In genomic region chr7:79589763-79590559, GRCm38 (mm10) we compare ENCODE assay signal across 17 mouse cellular contexts. TPM values are rescaled to one million over a fixed set of nuclear protein-coding genes. Genes with fewer than 3 reads are reported as not detected.
A peak's percentile ranks its signal among the peaks of the same experiment; 100 is the strongest.
DNase-seq lines count a peak whose midpoint lies in the region; ATAC-seq and TF ChIP-seq lines count a peak whose summit lies in the region.
"Had no signal": no experiment of that assay in that cellular context is flagged by ENCODE, and none has a peak within 500 bp of the region (broad histone marks: within the 10 kb centered on the region; RNA-seq: fewer than 3 reads in every experiment).

No protein-coding gene starts in this region.

- peaks cover 92% of the 10 kb centered on the region for H3K27me3 ChIP-seq in forebrain, embryonic 10.5 days (ENCODE audit: poor library complexity, severe bottlenecking)
- no peaks in the 10 kb centered on the region for H3K27me3 ChIP-seq in forebrain, embryonic 16.5 days (replicated peaks; ENCODE audit: control insufficient read depth, insufficient read depth, low read length)
- H3K27me3 ChIP-seq in hindbrain, postnatal 0 days (ENCODE audit: insufficient read depth, low read length) = no peaks in the 10 kb centered on the region
- peaks cover 44% of the 10 kb centered on the region for H3K27me3 ChIP-seq in neural tube, embryonic 13.5 days
- H3K27me3 ChIP-seq in liver, embryonic 11.5 days (replicated peaks; ENCODE audit: control insufficient read depth, insufficient read depth, low read length) = peaks cover 72% of the 10 kb centered on the region

- H3K4me3 ChIP-seq in forebrain, embryonic 10.5 days = peak overlapping the region; percentile 49; the same call in 1 of the 2 replicates
- no peak overlapping the region for H3K4me3 ChIP-seq in forebrain, embryonic 16.5 days (replicated peaks; ENCODE audit: low read length)
- H3K4me3 ChIP-seq in hindbrain, postnatal 0 days (ENCODE audit: low read length) = no peak overlapping the region
- no peak overlapping the region for H3K4me3 ChIP-seq in neural tube, embryonic 13.5 days
- H3K4me3 ChIP-seq in liver, embryonic 11.5 days (ENCODE audit: low read depth, low read length) = no peak overlapping the region
- H3K4me3 ChIP-seq: heart, embryonic 13.5 days; kidney, embryonic 15.5 days; megakaryocyte, embryonic 14.5 days had no signal

- no peak for TF ChIP-seq CTCF in hindbrain, postnatal 0 days (IDR thresholded peaks at IDR 0.05; ENCODE audit: low read depth)

- H3K27ac ChIP-seq in forebrain, embryonic 10.5 days = peak overlapping the region; percentile 90
- H3K27ac ChIP-seq in forebrain, embryonic 16.5 days (ENCODE audit: low read length) = peak overlapping the region; percentile 97
- H3K27ac ChIP-seq in hindbrain, postnatal 0 days = peak overlapping the region; percentile 33; the same call in 1 of the 2 replicates
- peak overlapping the region; percentile 94 for H3K27ac ChIP-seq in neural tube, embryonic 13.5 days (replicated peaks)
- no peak overlapping the region for H3K27ac ChIP-seq in liver, embryonic 11.5 days (ENCODE audit: low read depth, low read length)
- H3K27ac ChIP-seq: heart, embryonic 13.5 days; kidney, embryonic 15.5 days had no signal

- ATAC-seq in forebrain, embryonic 16.5 days = peak; percentile 49
- no peak for ATAC-seq in hindbrain, postnatal 0 days
- ATAC-seq in neural tube, embryonic 13.5 days (ENCODE audit: low read depth) = no peak
- no peak for ATAC-seq in liver, embryonic 11.5 days (replicated peaks; ENCODE audit: low FRiP score)
- ATAC-seq in frontal cortex, adult (ENCODE audit: low TSS enrichment) = no peak

- no peaks in the 10 kb centered on the region for H3K36me3 ChIP-seq in forebrain, embryonic 10.5 days (replicated peaks)
- H3K36me3 ChIP-seq in forebrain, embryonic 16.5 days (ENCODE audit: control insufficient read depth, insufficient read depth) = 0 out of 2 replicates have a peak, but pooled peaks cover 2% of the 10 kb centered on the region
- H3K36me3 ChIP-seq in hindbrain, postnatal 0 days (ENCODE audit: insufficient read depth, low read length) = no peaks in the 10 kb centered on the region
- no peaks in the 10 kb centered on the region for H3K36me3 ChIP-seq in neural tube, embryonic 13.5 days
- no peaks in the 10 kb centered on the region for H3K36me3 ChIP-seq in liver, embryonic 11.5 days (ENCODE audit: control insufficient read depth, insufficient read depth, low read length)
- H3K36me3 ChIP-seq: heart, embryonic 13.5 days; kidney, embryonic 15.5 days had no signal

- peaks cover 62% of the 10 kb centered on the region for H3K4me1 ChIP-seq in forebrain, embryonic 10.5 days
- peaks cover 49% of the 10 kb centered on the region for H3K4me1 ChIP-seq in forebrain, embryonic 16.5 days (replicated peaks; ENCODE audit: control insufficient read depth, insufficient read depth, low read length)
- 0 out of 2 replicates have a peak, but pooled peaks cover 4% of the 10 kb centered on the region for H3K4me1 ChIP-seq in hindbrain, postnatal 0 days (ENCODE audit: insufficient read depth, low read length)
- peaks cover 53% of the 10 kb centered on the region for H3K4me1 ChIP-seq in neural tube, embryonic 13.5 days (replicated peaks)
- H3K4me1 ChIP-seq in liver, embryonic 11.5 days (replicated peaks; ENCODE audit: control insufficient read depth, insufficient read depth, low read length) = no peaks in the 10 kb centered on the region; the same call in 1 of the 2 replicates

- peak; percentile 46 for DNase-seq in forebrain, embryonic 10.5 days (ENCODE audit: extremely low spot score, low spot score)
- peak; percentile 38 for DNase-seq in hindbrain, postnatal 0 days (ENCODE audit: low spot score)
- no peak for DNase-seq in liver, embryonic 11.5 days (ENCODE audit: low spot score)
- no peak for DNase-seq in spleen, postnatal 36 days (ENCODE audit: low spot score in 2 of 2)
- DNase-seq in kidney, adult 9 months = no peak
- DNase-seq: cerebellum, adult 2 months; liver; thymus, postnatal 25 days had no signal

- peak overlapping the region; percentile 31; the same call in 1 of the 2 replicates for H3K9ac ChIP-seq in forebrain, embryonic 16.5 days (replicated peaks; ENCODE audit: low read depth, low read length)
- no peak overlapping the region for H3K9ac ChIP-seq in hindbrain, postnatal 0 days (replicated peaks; ENCODE audit: low read length)
- H3K9ac ChIP-seq in neural tube, embryonic 13.5 days = peak overlapping the region; percentile 17; the same call in 1 of the 2 replicates
- no peak overlapping the region for H3K9ac ChIP-seq in liver, embryonic 11.5 days (ENCODE audit: low read depth, low read length)
- H3K9ac ChIP-seq: heart, embryonic 13.5 days; kidney, embryonic 15.5 days had no signal

- H3K9me3 ChIP-seq in forebrain, embryonic 10.5 days = peaks cover 8% of the 10 kb centered on the region; the same call in 1 of the 2 replicates
- peaks cover 5% of the 10 kb centered on the region; the same call in 1 of the 2 replicates for H3K9me3 ChIP-seq in forebrain, embryonic 16.5 days (ENCODE audit: control insufficient read depth, low read length)
- no peaks in the 10 kb centered on the region for H3K9me3 ChIP-seq in hindbrain, postnatal 0 days (ENCODE audit: low read length)
- peaks cover 5% of the 10 kb centered on the region; the same call in 1 of the 2 replicates for H3K9me3 ChIP-seq in neural tube, embryonic 13.5 days
- H3K9me3 ChIP-seq in liver, embryonic 11.5 days (ENCODE audit: control insufficient read depth, low read length) = no peaks in the 10 kb centered on the region
- H3K9me3 ChIP-seq: kidney, embryonic 15.5 days had no signal

- peak overlapping the region; percentile 72 for H3K4me2 ChIP-seq in forebrain, embryonic 16.5 days (ENCODE audit: low read length)
- peak overlapping the region; percentile 33 for H3K4me2 ChIP-seq in hindbrain, postnatal 0 days (ENCODE audit: low read depth, low read length)
- peak overlapping the region; percentile 68 for H3K4me2 ChIP-seq in neural tube, embryonic 13.5 days
- H3K4me2 ChIP-seq in liver, embryonic 11.5 days = no peak overlapping the region
- H3K4me2 ChIP-seq: heart, embryonic 13.5 days; kidney, embryonic 15.5 days had no signal

- WGBS in forebrain, embryonic 10.5 days = 7% methylated on average over 9 of the region's 9 CpGs
- WGBS in forebrain, embryonic 16.5 days = 6% methylated on average over 9 of the region's 9 CpGs
- WGBS in hindbrain, postnatal 0 days = 19% methylated on average over 9 of the region's 9 CpGs
- 5% methylated on average over 9 of the region's 9 CpGs for WGBS in neural tube, embryonic 13.5 days
- 18% methylated on average over 9 of the region's 9 CpGs for WGBS in liver, embryonic 11.5 days

RNA-seq across cellular contexts. Expression of gene Rhcg, which starts 27.5 kb away (rescaled TPM):
- polyA plus RNA-seq in forebrain, embryonic 10.5 days (2016; fragmentation: Nextera tagmentation; extraction: Ambion mirVana) = 2.4 and 3.3 TPM in 2 replicates
- polyA plus RNA-seq in forebrain, embryonic 16.5 days (2015; fragmentation: Nextera tagmentation; extraction: Ambion mirVana) = 2.5 and 5.1 TPM in 2 replicates
- total RNA-seq in hindbrain, postnatal 0 days (2014; rRNA removed) = 0.68 and 2.5 TPM in 2 replicates
- 4.0 and 4.3 TPM in 2 replicates for polyA plus RNA-seq in hindbrain, postnatal 0 days (2015; fragmentation: Nextera tagmentation; extraction: Ambion mirVana)
- polyA plus RNA-seq in neural tube, embryonic 13.5 days (2015; fragmentation: Nextera tagmentation; extraction: Ambion mirVana) = 3.4 and 6.8 TPM in 2 replicates
- not detected in 2 replicates for polyA plus RNA-seq in liver, embryonic 11.5 days (2014; fragmentation: Nextera tagmentation; extraction: Ambion mirVana)
- total RNA-seq: gastrocnemius, adult 18-20 months; hematopoietic stem cell, adult 5-6 weeks had no signal
- polyA plus RNA-seq: heart, embryonic 13.5 days; small intestine, adult 2 months had no signal

Comparison
In these comparisons a context has a peak if more than half of its experiments do, and no peak if none do; other contexts are left out.
1. DNase-seq: peak in forebrain, embryonic 10.5 days (single experiment) and hindbrain, postnatal 0 days (single experiment); none in liver, embryonic 11.5 days (single experiment), spleen, postnatal 36 days (0 of 2) and kidney, adult 9 months (single experiment).
2. H3K9ac ChIP-seq: peak in forebrain, embryonic 16.5 days (single experiment) and neural tube, embryonic 13.5 days (single experiment); none in hindbrain, postnatal 0 days (single experiment) and liver, embryonic 11.5 days (single experiment).